Mouse (Mus musculus) left cerebral cortex, postnatal 4 days (tissue): ENCODE data around the gene Gm7233. TPM values are rescaled to one million over a fixed set of nuclear protein-coding genes. Genes with fewer than 3 reads are reported as not detected.
"Not testable (repeated sequence)": the region's sequence is repeated elsewhere in the genome, so short reads cannot be mapped to it uniquely, and the experiment has no call there.

ENCODE experiments used
- DNase-seq: peaks from one replicate; pipeline ENCODE4 v3.0.0-alpha.2; 2022
- intact Hi-C: fragments of 180-260 bp; cut with DNase I; formaldehyde crosslinking; loops from one replicate; pipeline ENCODE4 v1.15.1; 2025
- total RNA-seq, 2 experiments: library from RNA; stranded (reverse); gene quantifications; 2 replicates each; pipeline ENCODE4 v1.2.3; 2021

Gene Gm7233
- total RNA-seq, result under 1 TPM in 1 of 2 experiments, not detected in 1; 0.40 TPM

GRCm38 (mm10) chr14:43179567-43179966 lies at the start of gene Gm7233:
Gm7233 (plus strand) TSS chr14:43179867.
- intact Hi-C loops, DNase-seq: not testable (repeated sequence)

DNA sequence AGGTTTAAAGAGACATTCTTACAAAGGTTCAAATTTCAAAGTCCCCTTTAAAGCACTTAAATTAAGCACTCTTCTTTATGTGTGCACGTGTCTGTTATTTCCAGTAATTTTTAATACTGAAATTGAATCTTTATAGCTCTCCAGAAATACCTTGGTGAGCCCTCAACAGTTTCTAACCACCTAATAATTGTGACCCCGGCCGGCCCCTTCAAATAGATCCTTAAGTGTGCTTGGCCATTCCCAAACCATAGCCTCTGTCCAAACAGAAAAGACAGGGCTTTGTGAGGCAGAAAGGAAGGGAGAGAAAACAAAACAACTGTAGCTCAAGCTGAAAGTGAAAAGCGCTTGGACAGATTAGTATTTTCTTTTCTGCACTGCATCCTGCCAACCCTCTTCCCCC lies 12.5 kb upstream of the Gm7233 start:
- DNase-seq, intact Hi-C loops: not testable (repeated sequence)

DNA sequence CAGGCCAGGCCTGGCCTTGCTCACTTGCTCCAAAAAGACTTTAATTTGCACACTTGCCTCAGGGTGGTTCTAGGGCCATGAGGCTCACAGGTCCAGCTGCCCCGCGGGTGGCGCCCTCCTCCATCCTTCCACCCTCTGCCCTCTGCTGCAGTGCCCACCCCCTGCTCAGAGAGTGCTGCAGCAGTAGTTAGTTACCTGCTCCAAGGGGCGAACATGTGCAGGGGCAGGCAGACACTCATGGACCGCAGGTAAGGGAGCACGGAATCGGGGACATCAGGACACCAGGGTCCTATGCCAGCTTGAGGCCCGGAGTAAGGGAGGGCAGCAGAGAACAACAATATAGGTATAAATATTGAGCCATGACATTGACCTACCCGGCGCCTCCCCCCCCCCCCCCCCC lies 11.7 kb upstream of the Gm7233 start:
- intact Hi-C loops, DNase-seq: not testable (repeated sequence)

DNA sequence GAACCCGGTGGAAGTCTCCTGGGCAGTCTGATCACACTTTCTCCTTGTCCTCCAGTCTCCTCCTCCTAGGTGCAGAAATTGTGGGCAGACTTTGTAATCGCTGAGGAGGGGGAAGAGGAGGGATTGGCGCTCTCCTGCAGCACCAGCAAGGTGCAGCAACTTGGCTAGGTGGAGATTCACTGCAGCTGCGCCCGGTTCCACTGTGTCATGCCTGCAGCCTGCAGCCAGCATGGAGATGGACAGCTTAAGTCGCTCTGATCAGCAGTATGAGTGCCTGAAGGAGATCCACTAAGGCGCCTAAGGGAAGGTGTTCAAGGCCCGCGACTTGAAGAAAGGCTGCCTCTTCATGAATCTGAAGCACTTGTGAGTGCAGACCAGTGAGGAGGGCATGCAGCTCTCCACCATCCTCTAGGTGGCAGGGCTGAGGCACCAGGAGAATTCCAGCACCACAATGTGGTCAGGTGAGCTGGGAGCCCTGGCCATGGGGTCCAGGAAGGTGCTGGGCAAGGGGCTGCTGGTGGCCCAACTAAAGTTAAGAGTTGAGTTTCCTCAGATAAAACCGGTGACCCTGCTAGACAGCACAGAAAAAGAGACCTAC lies 11.0 kb upstream of the Gm7233 start:
- intact Hi-C loops, DNase-seq: not testable (repeated sequence)

DNA sequence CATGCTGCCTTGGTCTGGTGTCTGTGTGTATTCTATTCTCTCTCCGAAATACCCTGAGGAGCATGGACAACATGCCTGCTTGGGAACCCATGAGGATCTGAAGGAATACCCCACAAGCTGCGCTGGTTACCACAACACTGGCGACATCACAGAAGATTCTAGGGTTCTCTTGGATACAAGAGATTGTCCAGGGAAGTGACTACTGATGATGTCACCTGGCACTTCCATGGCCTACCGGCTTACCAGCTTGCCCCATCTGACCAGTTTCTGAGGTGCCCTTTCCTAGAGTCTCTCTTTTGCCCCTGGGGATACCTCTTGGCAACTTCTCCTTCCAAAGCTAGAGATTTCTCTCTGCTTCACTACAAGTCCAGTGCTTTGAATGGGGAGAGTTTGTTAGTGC lies 55.5 kb downstream of the Gm7233 start, which contains the start of gene Gm8122:
Gene Gm8122 (minus strand): TSS at position 101 of the 400 bp plus-strand sequence.
- intact Hi-C loops, DNase-seq: not testable (repeated sequence)

Other genes starting within 250 kb of the Gm7233 start
- gene Gm8082, start 186.2 kb upstream of the Gm7233 start, total RNA-seq, result not detected
- not detected for gene Gm10376, start 164.2 kb upstream of the Gm7233 start, total RNA-seq
- gene Gm8094, start 103.2 kb upstream of the Gm7233 start, total RNA-seq, result not detected
- gene Gm8104, start 79.3 kb upstream of the Gm7233 start, total RNA-seq, result under 1 TPM; 0.30 to 0.34 TPM
- not detected for gene Gm8122, start 55.4 kb downstream of the Gm7233 start, total RNA-seq
- under 1 TPM; 0.34 to 0.36 TPM for gene Gm8126, start 78.8 kb downstream of the Gm7233 start, total RNA-seq
- gene Gm9732, start 95.2 kb downstream of the Gm7233 start, total RNA-seq, result not detected
- not detected for gene Gm8127, start 114.0 kb downstream of the Gm7233 start, total RNA-seq
- gene 1700001F09Rik, start 167.9 kb downstream of the Gm7233 start, total RNA-seq, result 1 to 10 TPM in 1 of 2 experiments, not detected in 1; 1.3 TPM
- not detected for gene Gm8138, start 236.5 kb downstream of the Gm7233 start, total RNA-seq